Mouse (Mus musculus): ENCODE measurements around the gene Ttc21b.

DNA sequence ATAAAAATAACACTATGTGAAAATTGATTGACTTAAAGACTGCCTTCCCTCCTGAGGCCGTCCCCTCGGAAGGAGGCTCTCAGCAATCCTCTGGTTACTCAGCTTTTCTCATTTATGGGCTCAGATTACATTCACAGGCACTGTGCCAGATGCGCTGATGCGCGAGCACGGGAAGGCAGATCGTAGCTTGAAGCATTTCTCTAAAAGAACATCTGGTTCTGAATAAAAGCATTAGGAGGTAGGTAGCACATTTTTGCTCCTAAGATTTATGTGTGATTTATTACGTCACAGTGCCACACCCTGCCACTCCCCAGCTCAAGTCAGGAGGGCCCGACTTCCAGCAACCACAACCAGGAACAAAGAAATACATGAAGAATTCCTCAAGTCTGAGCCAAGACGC, 76.1 kb downstream of the Ttc21b start:
- no peak for TF ChIP-seq POLR2A (IDR thresholded peaks at IDR 0.05; ENCODE audit: borderline replicate concordance, insufficient read depth, low read length)
- no peak for TF ChIP-seq CTCF (IDR thresholded peaks at IDR 0.05; ENCODE audit: borderline replicate concordance, insufficient read depth, low read depth, low read length)
